1 mouse cellular context compared by ENCODE assay signal in genomic region chr17:25410786-25411185, GRCm38 (mm10).
TF ChIP-seq lines count a peak whose summit lies in the region.

No protein-coding gene starts in this region.

TF ChIP-seq in myocyte, 11 proteins besides CTCF, POLR2A, EP300 and RAD21 (continued from another document):
- no peak for TF ChIP-seq CEBPB (IDR thresholded peaks at IDR 0.05; ENCODE audit: insufficient read depth, poor library complexity, severe bottlenecking)
- no peak for TF ChIP-seq SRF (IDR thresholded peaks at IDR 0.05; ENCODE audit: control insufficient read depth, insufficient read length, low read depth)
